Mouse (Mus musculus) intestine, embryonic 16.5 days (tissue): ENCODE data around the gene Snx10. TPM values are rescaled to one million over a fixed set of nuclear protein-coding genes. Genes with fewer than 3 reads are reported as not detected.
A peak's percentile ranks its signal among the peaks of the same experiment; 100 is the strongest.

Source experiments
- ATAC-seq: fragments of 200-750 bp; cut with Nextera tagmentation; 2 replicates; pipeline ENCODE4 v1.8.0; 2017; ENCODE audit warnings: moderate TSS enrichment, moderate library complexity
- H3K27ac ChIP-seq: fragments of 300-500 bp; sonication (generic); 2 replicates; pipeline ENCODE4 v1.5.1; 2014; ENCODE audit warnings: mild to moderate bottlenecking, low read length
- H3K27me3 ChIP-seq: fragments of 300-500 bp; sonication (generic); replicated peaks from 2 replicates; pipeline ENCODE4 v1.6.1; 2014; ENCODE audit warnings: low read length, control low read depth, mixed read lengths; ENCODE audit not compliant: control insufficient read depth, insufficient read depth
- H3K36me3 ChIP-seq: fragments of 300-500 bp; sonication (generic); 2 replicates; pipeline ENCODE4 v1.6.1; 2014; ENCODE audit warnings: low read length, control low read depth; ENCODE audit not compliant: control insufficient read depth, insufficient read depth
- H3K4me1 ChIP-seq: fragments of 300-500 bp; sonication (generic); 2 replicates; pipeline ENCODE4 v1.6.1; 2014; ENCODE audit warnings: low read length, control low read depth, mixed read lengths; ENCODE audit not compliant: control insufficient read depth, insufficient read depth
- H3K4me2 ChIP-seq: fragments of 300-500 bp; sonication (generic); 2 replicates; pipeline ENCODE4 v1.6.1; 2014; ENCODE audit warnings: low read depth, low read length, control low read depth
- H3K4me3 ChIP-seq: fragments of 300-500 bp; sonication (generic); 2 replicates; pipeline ENCODE4 v1.5.1; 2014; ENCODE audit warnings: mild to moderate bottlenecking, low read length
- H3K9ac ChIP-seq: fragments of 300-500 bp; sonication (generic); 2 replicates; pipeline ENCODE4 v1.6.1; 2014; ENCODE audit warnings: low read depth, low read length
- H3K9me3 ChIP-seq: fragments of 300-500 bp; sonication (generic); 2 replicates; pipeline ENCODE4 v1.6.1; 2016; ENCODE audit warnings: low read length, control low read depth; ENCODE audit not compliant: control insufficient read depth
- WGBS: fragments of 180-500 bp; shearing (Covaris S2); extraction: QIAGEN DNeasy Blood & Tissue Kit; methylation state at CpG from one replicate; pipeline ENCODE4 v1.1.7; 2014; 5-methylcytosine and 5-hydroxymethylcytosine counted together
- polyA plus RNA-seq: library from polyadenylated mRNA; unstranded; fragments of >200 nt; fragmentation: Nextera tagmentation; extraction: Ambion mirVana; gene quantifications from 2 replicates; pipeline ENCODE4 v1.2.1, GENCODE M21; 2015

The Snx10 gene
- polyA plus RNA-seq, 1 experiment from 2014 or later: 12.1 TPM

- Histone ChIP-seq H3K9ac (no peak overlapping the region), H3K9me3 (no peaks in the 10 kb centered on the region), H3K4me3 (no peak overlapping the region), H3K36me3 (no peaks in the 10 kb centered on the region), H3K27ac (no peak overlapping the region), H3K4me2 (no peak overlapping the region), H3K4me1 (no peaks in the 10 kb centered on the region), H3K27me3 (no peaks in the 10 kb centered on the region)
- WGBS: 56% methylated on average over 8 of the region's 8 CpGs
- peak; percentile 71 for ATAC-seq
These were observed 26.2 kb upstream of the Snx10 start for GRCm38 (mm10) chr6:51497321-51498111.

- Histone ChIP-seq H3K4me3 (no peak overlapping the region), H3K4me2 (no peak overlapping the region), H3K4me1 (no peaks in the 10 kb centered on the region), H3K27ac (no peak overlapping the region), H3K9ac (no peak overlapping the region), H3K36me3 (no peaks in the 10 kb centered on the region), H3K9me3 (no peaks in the 10 kb centered on the region), H3K27me3 (no peaks in the 10 kb centered on the region)
- WGBS: 40% methylated on average over 1 of the region's 1 CpGs
- no peak for ATAC-seq
These were observed 18.0 kb upstream of the Snx10 start for GRCm38 (mm10) chr6:51505671-51506070.

- Histone ChIP-seq H3K4me3 (no peak overlapping the region), H3K4me1 (no peaks in the 10 kb centered on the region), H3K36me3 (no peaks in the 10 kb centered on the region), H3K9ac (no peak overlapping the region), H3K9me3 (no peaks in the 10 kb centered on the region), H3K4me2 (no peak overlapping the region), H3K27me3 (no peaks in the 10 kb centered on the region), H3K27ac (no peak overlapping the region)
- no peak for ATAC-seq
- 78% methylated on average over 2 of the region's 2 CpGs for WGBS
These were observed 16.1 kb upstream of the Snx10 start for GRCm38 (mm10) chr6:51507556-51507955.

DNA sequence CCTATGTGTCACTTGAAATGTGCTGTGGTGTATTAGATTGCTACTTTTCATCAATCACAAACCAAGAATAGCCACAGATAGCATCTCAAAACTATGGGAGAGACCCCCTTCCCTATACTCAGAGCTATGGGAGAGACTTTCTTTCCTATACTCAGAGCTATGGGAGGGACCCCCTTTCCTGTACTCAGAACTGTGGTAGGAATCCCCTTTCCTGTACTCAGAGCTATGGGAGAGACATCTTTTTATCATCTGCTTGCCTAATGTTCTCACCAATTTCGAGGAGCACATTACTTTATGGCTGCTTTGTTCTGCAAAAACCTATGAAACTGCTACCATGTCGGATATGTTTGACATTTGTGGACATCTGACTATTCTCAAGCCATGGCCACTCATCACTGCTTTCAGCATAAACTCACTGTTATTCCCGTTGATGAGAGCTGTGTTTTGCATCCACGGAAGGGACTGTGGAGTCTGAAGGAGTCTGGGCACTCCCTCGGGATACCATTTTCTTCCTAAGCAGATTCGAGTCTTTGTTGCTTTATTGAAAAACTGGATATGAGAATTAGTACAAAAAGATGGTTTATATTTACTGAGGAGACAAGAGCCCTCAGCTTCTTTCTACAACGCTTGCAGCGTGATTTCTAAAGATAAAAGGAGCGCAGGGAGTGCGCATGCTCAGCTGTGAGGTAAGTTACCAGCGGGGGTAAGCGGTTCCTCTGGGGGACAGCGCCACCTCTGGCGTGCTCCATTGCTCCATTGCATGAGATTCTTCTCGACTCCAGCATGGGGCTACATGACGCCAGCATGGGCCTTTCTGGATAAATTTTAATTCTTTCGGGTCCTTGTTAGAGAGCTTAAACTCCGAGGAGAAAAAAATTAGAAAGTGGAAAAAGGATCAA is 14.7 kb upstream of the Snx10 start:
- peak overlapping the region; percentile 16; the same call in 1 of the 2 replicates for H3K4me3 ChIP-seq
- H3K36me3 ChIP-seq: no peaks in the 10 kb centered on the region
- H3K27ac ChIP-seq: no peak overlapping the region
- 0 out of 2 replicates have a peak overlapping the region, but pooled peaks have one; percentile 17 for H3K9ac ChIP-seq
- ATAC-seq: no peak
- 26% methylated on average over 18 of the region's 18 CpGs for WGBS
- no peaks in the 10 kb centered on the region for H3K4me1 ChIP-seq
- no peaks in the 10 kb centered on the region for H3K27me3 ChIP-seq
- no peaks in the 10 kb centered on the region for H3K9me3 ChIP-seq
- H3K4me2 ChIP-seq: peak overlapping the region; percentile 43

- WGBS: 29% methylated on average over 5 of the region's 5 CpGs
These were observed 13.6 kb upstream of the Snx10 start for GRCm38 (mm10) chr6:51510094-51510493.

GRCm38 (mm10) chr6:51510946-51511345 is 12.8 kb upstream of the Snx10 start:
- Histone ChIP-seq H3K4me3 (no peak overlapping the region), H3K4me2 (no peak overlapping the region), H3K9ac (no peak overlapping the region), H3K9me3 (no peaks in the 10 kb centered on the region), H3K27me3 (no peaks in the 10 kb centered on the region), H3K27ac (no peak overlapping the region), H3K36me3 (no peaks in the 10 kb centered on the region), H3K4me1 (no peaks in the 10 kb centered on the region)
- no peak for ATAC-seq
- WGBS: 77% methylated on average over 1 of the region's 1 CpGs

More at GRCm38 (mm10) chr6:51510094-51510493, 13.6 kb upstream of the Snx10 start:
- H3K4me3 ChIP-seq: no peak overlapping the region
- no peaks in the 10 kb centered on the region for H3K27me3 ChIP-seq
- H3K4me1 ChIP-seq: no peaks in the 10 kb centered on the region
- H3K4me2 ChIP-seq: no peak overlapping the region
- no peak for ATAC-seq
- no peak overlapping the region for H3K9ac ChIP-seq
- H3K27ac ChIP-seq: no peak overlapping the region
- no peaks in the 10 kb centered on the region for H3K36me3 ChIP-seq
- no peaks in the 10 kb centered on the region for H3K9me3 ChIP-seq

- ATAC-seq: peak; percentile 97
- Histone ChIP-seq H3K9me3 (no peaks in the 10 kb centered on the region), H3K36me3 (no peaks in the 10 kb centered on the region), H3K27ac (peak overlapping the region; percentile 47; the same call in 1 of the 2 replicates), H3K4me1 (no peaks in the 10 kb centered on the region), H3K4me3 (no peak overlapping the region), H3K27me3 (no peaks in the 10 kb centered on the region), H3K4me2 (no peak overlapping the region), H3K9ac (no peak overlapping the region)
- WGBS: 54% methylated on average over 3 of the region's 3 CpGs
These were observed 10.0 kb upstream of the Snx10 start for GRCm38 (mm10) chr6:51513745-51514144.

GRCm38 (mm10) chr6:51514860-51515259 is 8.8 kb upstream of the Snx10 start:
- H3K9me3 ChIP-seq: no peaks in the 10 kb centered on the region
- no peak overlapping the region for H3K4me3 ChIP-seq
- H3K36me3 ChIP-seq: no peaks in the 10 kb centered on the region
- no peaks in the 10 kb centered on the region for H3K27me3 ChIP-seq
- no peak overlapping the region for H3K27ac ChIP-seq
- no peaks in the 10 kb centered on the region for H3K4me1 ChIP-seq
- WGBS: 95% methylated on average over 7 of the region's 7 CpGs
- H3K9ac ChIP-seq: no peak overlapping the region
- H3K4me2 ChIP-seq: no peak overlapping the region
- ATAC-seq: no peak

DNA sequence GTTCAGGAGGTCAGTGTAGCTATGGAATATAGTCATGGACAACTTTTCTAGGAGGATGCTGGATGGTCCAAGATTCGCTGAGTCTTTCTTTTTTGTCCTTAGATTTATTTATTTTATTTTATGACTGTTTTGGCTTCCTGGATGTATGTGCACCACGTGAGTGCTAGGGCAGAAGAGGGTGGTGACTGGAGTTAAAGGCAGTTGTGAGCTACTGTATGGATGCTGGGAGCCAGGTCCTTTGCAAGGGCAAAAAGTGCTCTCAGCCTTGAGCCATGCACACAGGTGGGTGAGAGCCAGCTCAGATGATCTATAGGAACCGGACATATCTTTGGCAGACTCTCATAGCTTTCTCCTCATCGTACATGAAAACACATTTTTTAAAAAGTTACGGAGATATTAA is 391 bp upstream of the Snx10 start:
- H3K4me2 ChIP-seq: peak overlapping the region; percentile 95
- H3K9ac ChIP-seq: 0 out of 2 replicates have a peak overlapping the region, but pooled peaks have one; percentile 80
- no peaks in the 10 kb centered on the region for H3K9me3 ChIP-seq
- WGBS: 14% methylated on average over 5 of the region's 5 CpGs
- no peaks in the 10 kb centered on the region for H3K36me3 ChIP-seq
- H3K27ac ChIP-seq: no peak overlapping the region
- peaks cover 10% of the 10 kb centered on the region; the same call in 1 of the 2 replicates for H3K4me1 ChIP-seq
- H3K4me3 ChIP-seq: peak overlapping the region; percentile 74
- ATAC-seq: no peak
- H3K27me3 ChIP-seq: no peaks in the 10 kb centered on the region
